Mouse (Mus musculus): ENCODE results near the gene Ndufab1. TPM values are rescaled to one million over a fixed set of nuclear protein-coding genes. Genes with fewer than 3 reads are reported as not detected.

The Ndufab1 gene
- polyA plus RNA-seq, 1 experiment from 2014 or later = 765 TPM

GRCm38 (mm10) chr7:122099222-122099621, 2.5 kb downstream of the Ndufab1 start:
- H3K4me3 ChIP-seq = no peak overlapping the region
- H3K4me1 ChIP-seq = peaks cover 20% of the 10 kb centered on the region
- no peaks in the 10 kb centered on the region for H3K27me3 ChIP-seq (ENCODE audit: poor library complexity, severe bottlenecking)
- WGBS = 73% methylated on average over 4 of the region's 4 CpGs
- H3K27ac ChIP-seq = no peak overlapping the region
- no peaks in the 10 kb centered on the region for H3K9me3 ChIP-seq
- H3K36me3 ChIP-seq (replicated peaks) = peaks cover 58% of the 10 kb centered on the region
- DNase-seq (ENCODE audit: extremely low spot score, low spot score) = peak; percentile 27

- no peak for DNase-seq (ENCODE audit: extremely low spot score, low spot score)
- 93% methylated on average over 3 of the region's 3 CpGs for WGBS
Observed at GRCm38 (mm10) chr7:122098009-122098408, 3.7 kb downstream of the Ndufab1 start.

DNA sequence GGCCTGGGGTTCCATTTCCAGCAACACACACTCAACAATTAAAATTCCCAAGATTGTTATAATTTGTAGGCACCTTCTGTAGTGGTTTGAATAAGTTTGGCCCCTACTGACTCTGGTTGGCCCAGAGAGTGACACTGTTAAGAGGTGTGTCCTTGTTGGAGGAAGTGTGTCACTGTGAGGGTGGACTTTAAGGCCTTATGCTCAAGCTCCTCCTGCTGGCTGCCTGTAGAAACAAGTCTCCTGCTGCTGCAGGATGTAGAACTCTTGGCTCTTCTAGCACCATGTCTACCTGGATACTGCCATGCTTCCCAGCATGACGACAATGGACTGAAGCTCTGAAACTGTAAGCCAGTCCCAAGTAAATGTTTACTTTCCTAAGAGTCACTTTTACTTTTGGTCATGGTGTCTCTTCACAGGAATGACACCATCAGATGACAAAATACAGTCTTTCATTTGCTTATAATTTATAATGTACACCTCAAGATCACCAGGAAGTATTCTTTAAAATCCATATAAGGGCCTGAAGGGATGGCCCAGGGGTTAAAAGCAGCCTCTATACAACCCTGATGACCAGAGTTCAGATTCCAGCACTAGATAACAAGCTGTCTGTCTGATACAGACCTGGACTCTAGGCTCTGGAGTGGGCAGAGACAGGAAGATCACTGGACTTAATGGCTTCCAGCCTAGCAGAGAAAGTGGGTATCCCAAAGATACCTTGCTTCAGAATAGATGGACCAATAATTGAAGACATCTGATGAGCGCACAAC, 6.9 kb downstream of the Ndufab1 start:
- Histone ChIP-seq H3K4me1 (no peaks in the 10 kb centered on the region), H3K4me3 (no peak overlapping the region), H3K27me3 (ENCODE audit: poor library complexity, severe bottlenecking) (no peaks in the 10 kb centered on the region), H3K36me3 (replicated peaks) (peaks cover 98% of the 10 kb centered on the region), H3K9me3 (no peaks in the 10 kb centered on the region), H3K27ac (no peak overlapping the region)
- 93% methylated on average over 2 of the region's 2 CpGs for WGBS
- no peak for DNase-seq (ENCODE audit: extremely low spot score, low spot score)

More at GRCm38 (mm10) chr7:122098009-122098408, 3.7 kb downstream of the Ndufab1 start:
- Histone ChIP-seq H3K36me3 (replicated peaks) (peaks cover 70% of the 10 kb centered on the region), H3K4me1 (peaks cover 20% of the 10 kb centered on the region), H3K4me3 (no peak overlapping the region), H3K27ac (no peak overlapping the region), H3K27me3 (ENCODE audit: poor library complexity, severe bottlenecking) (no peaks in the 10 kb centered on the region), H3K9me3 (no peaks in the 10 kb centered on the region)

GRCm38 (mm10) chr7:122087195-122087982, 14.3 kb downstream of the Ndufab1 start:
- H3K36me3 ChIP-seq (replicated peaks) = peaks cover 93% of the 10 kb centered on the region
- H3K27me3 ChIP-seq (ENCODE audit: poor library complexity, severe bottlenecking) = no peaks in the 10 kb centered on the region
- no peaks in the 10 kb centered on the region for H3K4me1 ChIP-seq
- H3K27ac ChIP-seq = no peak overlapping the region
- DNase-seq (ENCODE audit: extremely low spot score, low spot score) = no peak
- no peaks in the 10 kb centered on the region for H3K9me3 ChIP-seq
- no peak overlapping the region for H3K4me3 ChIP-seq
- WGBS = 94% methylated on average over 11 of the region's 11 CpGs

DNA sequence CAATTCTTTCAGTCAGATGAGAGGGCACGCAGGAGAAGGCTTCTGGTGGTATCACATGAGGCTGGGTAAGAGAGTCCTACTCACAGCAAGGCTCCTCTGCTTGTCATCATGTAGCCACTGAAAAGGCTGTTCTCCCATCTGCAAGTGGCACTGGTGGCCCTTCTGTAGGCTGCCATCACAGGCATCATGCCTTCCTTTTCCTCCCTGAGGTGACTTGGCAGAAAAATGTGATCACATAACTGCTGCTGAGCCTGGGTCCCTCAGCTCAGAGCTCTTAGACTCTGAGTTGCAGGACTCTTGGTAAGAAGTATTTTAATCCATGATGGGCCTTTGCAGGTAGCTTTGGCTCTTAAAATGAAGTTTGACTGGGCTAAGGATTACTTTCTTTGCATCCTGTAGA, 20.6 kb downstream of the Ndufab1 start:
- Histone ChIP-seq H3K9me3 (no peaks in the 10 kb centered on the region), H3K27me3 (ENCODE audit: poor library complexity, severe bottlenecking) (no peaks in the 10 kb centered on the region), H3K4me3 (no peak overlapping the region), H3K4me1 (no peaks in the 10 kb centered on the region), H3K36me3 (replicated peaks) (peaks cover 93% of the 10 kb centered on the region), H3K27ac (no peak overlapping the region)
- 100% methylated on average over 1 of the region's 1 CpGs for WGBS
- no peak for DNase-seq (ENCODE audit: extremely low spot score, low spot score)

DNA sequence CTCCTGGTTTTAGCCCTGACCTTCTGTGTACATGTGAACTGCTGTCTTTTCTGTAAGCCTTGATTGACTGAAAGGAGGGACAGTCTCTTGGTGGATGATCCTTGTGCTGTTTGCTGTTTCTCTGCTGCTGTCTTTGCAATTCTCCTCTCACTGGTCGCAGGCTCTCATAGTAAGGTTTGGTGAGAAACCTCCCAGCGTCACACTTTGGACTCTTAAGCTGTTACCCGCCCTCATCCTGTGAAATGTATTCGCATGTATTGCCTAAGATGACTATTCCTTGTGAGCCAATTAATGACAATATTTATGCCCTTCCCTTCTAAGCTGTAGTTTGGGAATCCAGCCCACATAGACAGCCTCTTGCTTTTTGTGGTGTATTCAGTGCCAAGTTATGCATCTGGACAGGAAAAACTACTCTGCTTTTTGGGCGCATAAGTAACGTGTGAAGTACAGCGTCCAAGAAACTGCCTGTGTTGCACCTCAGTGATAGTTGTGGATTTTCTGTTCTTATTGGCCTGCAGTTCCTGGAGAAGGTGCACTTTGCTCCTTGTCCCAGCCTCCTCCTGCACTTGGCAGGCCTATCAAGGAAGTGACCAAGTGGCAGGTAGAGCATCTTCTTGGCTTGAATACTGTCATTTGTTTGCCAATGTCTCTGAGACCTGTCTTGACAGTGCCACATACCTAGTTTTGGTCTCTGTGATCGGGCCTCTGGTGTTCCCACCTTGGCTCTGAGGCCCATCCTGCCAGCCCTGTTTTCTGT, 21.7 kb downstream of the Ndufab1 start:
- DNase-seq (ENCODE audit: extremely low spot score, low spot score) = no peak
- Histone ChIP-seq H3K4me1 (no peaks in the 10 kb centered on the region), H3K4me3 (no peak overlapping the region), H3K36me3 (replicated peaks) (peaks cover 93% of the 10 kb centered on the region), H3K27me3 (ENCODE audit: poor library complexity, severe bottlenecking) (no peaks in the 10 kb centered on the region), H3K27ac (no peak overlapping the region), H3K9me3 (no peaks in the 10 kb centered on the region)
- WGBS = 95% methylated on average over 8 of the region's 8 CpGs

DNA sequence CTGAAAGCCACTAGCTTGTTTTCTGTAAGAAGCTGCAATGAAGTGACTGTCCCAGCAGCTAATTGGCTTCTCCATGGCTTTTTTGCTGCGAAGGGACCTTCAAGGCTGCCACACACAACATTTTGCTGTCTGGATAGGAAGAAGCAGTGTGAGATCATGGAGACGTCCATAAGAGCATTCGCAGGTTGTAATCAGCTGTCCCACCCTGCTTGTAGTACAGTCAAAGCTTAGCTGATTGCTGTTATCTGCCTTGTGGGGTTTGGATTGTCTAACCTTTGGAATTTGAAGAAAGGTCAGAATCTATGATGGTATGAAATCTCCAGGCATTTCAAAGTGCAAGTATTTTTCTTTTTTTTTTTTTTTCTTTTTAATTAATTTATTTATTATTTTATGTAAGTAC, 27.3 kb downstream of the Ndufab1 start:
- peaks cover 99% of the 10 kb centered on the region for H3K36me3 ChIP-seq (replicated peaks)
- H3K27ac ChIP-seq = no peak overlapping the region
- H3K4me1 ChIP-seq = peaks cover 3% of the 10 kb centered on the region; the same call in 1 of the 2 replicates
- DNase-seq (ENCODE audit: extremely low spot score, low spot score) = no peak
- 85% methylated on average over 3 of the region's 3 CpGs for WGBS
- no peaks in the 10 kb centered on the region for H3K27me3 ChIP-seq (ENCODE audit: poor library complexity, severe bottlenecking)
- no peak overlapping the region for H3K4me3 ChIP-seq
- no peaks in the 10 kb centered on the region for H3K9me3 ChIP-seq

GRCm38 (mm10) chr7:122067517-122068381, 33.9 kb downstream of the Ndufab1 start:
- peaks cover 32% of the 10 kb centered on the region for H3K4me1 ChIP-seq
- H3K36me3 ChIP-seq (replicated peaks) = peaks cover 45% of the 10 kb centered on the region
- no peaks in the 10 kb centered on the region for H3K27me3 ChIP-seq (ENCODE audit: poor library complexity, severe bottlenecking)
- H3K27ac ChIP-seq = peak overlapping the region; percentile 95
- peak overlapping the region; percentile 99 for H3K4me3 ChIP-seq
- 1% methylated on average over 56 of the region's 58 CpGs for WGBS
- DNase-seq (ENCODE audit: extremely low spot score, low spot score) = no peak
- no peaks in the 10 kb centered on the region for H3K9me3 ChIP-seq

- no peaks in the 10 kb centered on the region for H3K27me3 ChIP-seq (ENCODE audit: poor library complexity, severe bottlenecking)
- DNase-seq (ENCODE audit: extremely low spot score, low spot score) = peak; percentile 96
- H3K36me3 ChIP-seq (replicated peaks) = peaks cover 45% of the 10 kb centered on the region
- WGBS = under 1% methylated on average over 60 of the region's 60 CpGs
- peaks cover 32% of the 10 kb centered on the region for H3K4me1 ChIP-seq
- peak within 1 kb of the TSS; percentile 99 for H3K4me3 ChIP-seq
- peak within 1 kb of the TSS; percentile 95 for H3K27ac ChIP-seq
- no peaks in the 10 kb centered on the region for H3K9me3 ChIP-seq
Observed at GRCm38 (mm10) chr7:122066945-122067516, 34.7 kb downstream of the Ndufab1 start, which contains the start of the genes Ubfd1 and Ears2. TSS of gene Ubfd1 (plus strand) at chr7:122067175. TSS of gene Ears2 (minus strand) at chr7:122067263.

DNA sequence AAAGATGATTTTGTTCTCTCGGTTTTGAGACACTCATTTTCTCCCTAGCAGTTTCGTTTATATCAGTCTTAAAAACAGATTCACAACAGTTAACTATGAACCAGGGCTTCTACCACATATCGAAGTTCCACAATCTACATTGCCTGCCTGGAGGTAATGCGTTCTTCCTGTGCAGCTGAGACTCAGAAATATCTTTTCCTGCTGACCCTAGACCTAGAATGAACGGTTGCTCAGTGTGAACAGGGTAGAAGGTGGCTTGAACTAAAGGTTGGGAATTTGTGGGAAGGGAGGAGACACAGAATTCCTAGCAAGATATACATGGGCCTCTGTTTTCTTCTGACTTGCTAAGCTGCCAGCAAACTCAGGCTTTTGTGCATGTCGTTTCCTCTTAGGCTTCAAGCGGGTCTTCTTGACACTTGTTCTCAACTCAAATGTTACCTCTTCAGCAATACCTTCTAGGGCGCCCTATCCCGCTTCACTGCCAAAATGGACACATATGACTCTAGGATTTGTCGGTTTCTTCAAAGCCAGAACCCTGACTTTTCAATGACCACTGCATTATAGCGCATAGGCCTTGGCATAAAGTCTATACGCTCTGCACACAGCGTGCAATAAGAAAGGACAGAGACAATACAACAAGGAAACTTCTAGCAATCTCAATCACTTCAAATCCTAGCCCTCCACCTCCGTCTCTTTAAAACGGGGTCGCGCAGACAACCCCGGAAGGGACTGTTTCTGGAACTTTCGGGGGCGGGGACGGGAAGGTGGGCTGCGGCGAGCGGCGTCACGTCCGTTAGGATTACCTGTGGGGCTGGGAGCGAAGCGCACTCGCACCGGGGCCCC, 35.4 kb downstream of the Ndufab1 start:
- no peaks in the 10 kb centered on the region for H3K9me3 ChIP-seq
- H3K36me3 ChIP-seq (replicated peaks) = peaks cover 45% of the 10 kb centered on the region
- DNase-seq (ENCODE audit: extremely low spot score, low spot score) = no peak
- peaks cover 32% of the 10 kb centered on the region for H3K4me1 ChIP-seq
- H3K27ac ChIP-seq = peak overlapping the region; percentile 95
- H3K27me3 ChIP-seq (ENCODE audit: poor library complexity, severe bottlenecking) = no peaks in the 10 kb centered on the region
- H3K4me3 ChIP-seq = peak overlapping the region; percentile 99
- 22% methylated on average over 31 of the region's 31 CpGs for WGBS

DNA sequence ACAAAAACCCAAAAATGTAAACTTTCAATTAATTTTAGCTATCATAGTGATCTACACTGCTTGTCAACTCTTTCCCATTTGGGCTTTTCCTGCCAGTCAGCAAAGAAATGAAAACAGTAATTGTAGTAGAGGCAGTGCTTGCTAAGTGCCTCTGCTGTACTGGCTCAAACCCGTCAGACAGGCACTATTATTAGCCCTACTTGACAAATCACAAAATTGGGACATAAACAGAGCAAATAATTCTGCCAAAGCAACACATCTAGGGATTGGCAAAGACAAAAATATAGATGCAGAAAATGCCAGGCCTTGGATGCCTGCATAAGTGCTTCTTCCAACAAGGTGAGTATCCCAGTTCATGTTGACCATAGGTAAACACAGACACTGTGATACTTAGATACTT, 36.0 kb downstream of the Ndufab1 start:
- H3K4me1 ChIP-seq = peaks cover 32% of the 10 kb centered on the region
- peaks cover 45% of the 10 kb centered on the region for H3K36me3 ChIP-seq (replicated peaks)
- no peaks in the 10 kb centered on the region for H3K9me3 ChIP-seq
- H3K27ac ChIP-seq = peak overlapping the region; percentile 95; the same call in 1 of the 2 replicates
- H3K27me3 ChIP-seq (ENCODE audit: poor library complexity, severe bottlenecking) = no peaks in the 10 kb centered on the region
- 84% methylated on average over 1 of the region's 1 CpGs for WGBS
- DNase-seq (ENCODE audit: extremely low spot score, low spot score) = no peak
- H3K4me3 ChIP-seq = peak overlapping the region; percentile 99
